Mouse (Mus musculus): ENCODE data around the gene Zfp488. TPM values are rescaled to one million over a fixed set of nuclear protein-coding genes. Genes with fewer than 3 reads are reported as not detected.
A peak's percentile ranks its signal among the peaks of the same experiment; 100 is the strongest.

Zfp488 gene
- polyA plus RNA-seq, 1 experiment from 2014 or later: 0.45 TPM

GRCm38 (mm10) chr14:33933778-33934317 is 44.7 kb downstream of the Zfp488 start:
- H3K9me3 ChIP-seq (ENCODE audit: control insufficient read depth, low read depth, low read length): no peaks in the 10 kb centered on the region
- no peak overlapping the region for H3K9ac ChIP-seq (replicated peaks; ENCODE audit: low read depth, low read length)
- no peak overlapping the region for H3K4me3 ChIP-seq (ENCODE audit: low read depth, low read length)
- H3K27ac ChIP-seq (ENCODE audit: low read length): no peak overlapping the region
- peak; percentile 42; the same call in 1 of the 2 replicates for ATAC-seq (ENCODE audit: insufficient number of reproducible peaks, insufficient read depth, low FRiP score, low read depth)
- no peaks in the 10 kb centered on the region for H3K4me1 ChIP-seq (ENCODE audit: control insufficient read depth, insufficient read depth, low read length)
- peaks cover 10% of the 10 kb centered on the region; the same call in 1 of the 2 replicates for H3K27me3 ChIP-seq (ENCODE audit: control insufficient read depth, insufficient read depth, low read length)
- WGBS: 33% methylated on average over 5 of the region's 5 CpGs
- no peaks in the 10 kb centered on the region for H3K36me3 ChIP-seq (ENCODE audit: control insufficient read depth, insufficient read depth, low read length)
- no peak overlapping the region for H3K4me2 ChIP-seq (replicated peaks; ENCODE audit: low read depth, low read length)

- Histone ChIP-seq H3K27ac (ENCODE audit: low read length) (no peak overlapping the region), H3K4me2 (replicated peaks; ENCODE audit: low read depth, low read length) (no peak overlapping the region), H3K4me3 (ENCODE audit: low read depth, low read length) (no peak overlapping the region), H3K9me3 (ENCODE audit: control insufficient read depth, low read depth, low read length) (no peaks in the 10 kb centered on the region), H3K27me3 (ENCODE audit: control insufficient read depth, insufficient read depth, low read length) (peaks cover 10% of the 10 kb centered on the region; the same call in 1 of the 2 replicates), H3K4me1 (ENCODE audit: control insufficient read depth, insufficient read depth, low read length) (no peaks in the 10 kb centered on the region), H3K9ac (replicated peaks; ENCODE audit: low read depth, low read length) (no peak overlapping the region), H3K36me3 (ENCODE audit: control insufficient read depth, insufficient read depth, low read length) (no peaks in the 10 kb centered on the region)
- WGBS: 62% methylated on average over 10 of the region's 10 CpGs
- ATAC-seq (ENCODE audit: insufficient number of reproducible peaks, insufficient read depth, low FRiP score, low read depth): no peak
These were observed 45.4 kb downstream of the Zfp488 start for GRCm38 (mm10) chr14:33932935-33933703.

GRCm38 (mm10) chr14:33931853-33932252 is 46.7 kb downstream of the Zfp488 start:
- H3K4me3 ChIP-seq (ENCODE audit: low read depth, low read length): no peak overlapping the region
- WGBS: 40% methylated on average over 17 of the region's 17 CpGs
- no peak overlapping the region for H3K4me2 ChIP-seq (replicated peaks; ENCODE audit: low read depth, low read length)
- peaks cover 10% of the 10 kb centered on the region; the same call in 1 of the 2 replicates for H3K27me3 ChIP-seq (ENCODE audit: control insufficient read depth, insufficient read depth, low read length)
- H3K9me3 ChIP-seq (ENCODE audit: control insufficient read depth, low read depth, low read length): no peaks in the 10 kb centered on the region
- H3K4me1 ChIP-seq (ENCODE audit: control insufficient read depth, insufficient read depth, low read length): no peaks in the 10 kb centered on the region
- ATAC-seq (ENCODE audit: insufficient number of reproducible peaks, insufficient read depth, low FRiP score, low read depth): no peak
- no peak overlapping the region for H3K27ac ChIP-seq (ENCODE audit: low read length)
- no peak overlapping the region for H3K9ac ChIP-seq (replicated peaks; ENCODE audit: low read depth, low read length)
- H3K36me3 ChIP-seq (ENCODE audit: control insufficient read depth, insufficient read depth, low read length): no peaks in the 10 kb centered on the region

- Histone ChIP-seq H3K4me3 (ENCODE audit: low read depth, low read length) (peak within 1 kb of the TSS; percentile 62), H3K36me3 (ENCODE audit: control insufficient read depth, insufficient read depth, low read length) (no peaks in the 10 kb centered on the region), H3K4me2 (replicated peaks; ENCODE audit: low read depth, low read length) (peak within 1 kb of the TSS; percentile 97), H3K27ac (ENCODE audit: low read length) (no peak within 1 kb of the TSS), H3K4me1 (ENCODE audit: control insufficient read depth, insufficient read depth, low read length) (no peaks in the 10 kb centered on the region; the same call in 1 of the 2 replicates), H3K27me3 (ENCODE audit: control insufficient read depth, insufficient read depth, low read length) (peaks cover 16% of the 10 kb centered on the region; the same call in 1 of the 2 replicates), H3K9ac (replicated peaks; ENCODE audit: low read depth, low read length) (peak within 1 kb of the TSS; percentile 40; the same call in 1 of the 2 replicates), H3K9me3 (ENCODE audit: control insufficient read depth, low read depth, low read length) (no peaks in the 10 kb centered on the region)
- WGBS: under 1% methylated on average over 77 of the region's 85 CpGs
- peak; percentile 67 for ATAC-seq (ENCODE audit: insufficient number of reproducible peaks, insufficient read depth, low FRiP score, low read depth)
These were observed 55.1 kb downstream of the Zfp488 start, which contains the start of gene Gdf10 for GRCm38 (mm10) chr14:33923168-33924070. Gene Gdf10, plus strand, starts transcription at chr14:33923587.

GRCm38 (mm10) chr14:33922771-33923167 is 55.8 kb downstream of the Zfp488 start:
- Histone ChIP-seq H3K9ac (replicated peaks; ENCODE audit: low read depth, low read length) (no peak overlapping the region), H3K27me3 (ENCODE audit: control insufficient read depth, insufficient read depth, low read length) (peaks cover 16% of the 10 kb centered on the region; the same call in 1 of the 2 replicates), H3K4me2 (replicated peaks; ENCODE audit: low read depth, low read length) (peak overlapping the region; percentile 97), H3K4me1 (ENCODE audit: control insufficient read depth, insufficient read depth, low read length) (no peaks in the 10 kb centered on the region; the same call in 1 of the 2 replicates), H3K27ac (ENCODE audit: low read length) (no peak overlapping the region), H3K4me3 (ENCODE audit: low read depth, low read length) (peak overlapping the region; percentile 62), H3K36me3 (ENCODE audit: control insufficient read depth, insufficient read depth, low read length) (no peaks in the 10 kb centered on the region), H3K9me3 (ENCODE audit: control insufficient read depth, low read depth, low read length) (no peaks in the 10 kb centered on the region)
- ATAC-seq (ENCODE audit: insufficient number of reproducible peaks, insufficient read depth, low FRiP score, low read depth): no peak
- WGBS: 14% methylated on average over 8 of the region's 8 CpGs

- no peak for ATAC-seq (ENCODE audit: insufficient number of reproducible peaks, insufficient read depth, low FRiP score, low read depth)
- peaks cover 16% of the 10 kb centered on the region; the same call in 1 of the 2 replicates for H3K27me3 ChIP-seq (ENCODE audit: control insufficient read depth, insufficient read depth, low read length)
These were observed 57.6 kb downstream of the Zfp488 start for GRCm38 (mm10) chr14:33920727-33921559.

More at GRCm38 (mm10) chr14:33920727-33921559, 57.6 kb downstream of the Zfp488 start:
- Histone ChIP-seq H3K9me3 (ENCODE audit: control insufficient read depth, low read depth, low read length) (no peaks in the 10 kb centered on the region), H3K9ac (replicated peaks; ENCODE audit: low read depth, low read length) (no peak overlapping the region), H3K27ac (ENCODE audit: low read length) (no peak overlapping the region), H3K36me3 (ENCODE audit: control insufficient read depth, insufficient read depth, low read length) (no peaks in the 10 kb centered on the region), H3K4me2 (replicated peaks; ENCODE audit: low read depth, low read length) (no peak overlapping the region), H3K4me1 (ENCODE audit: control insufficient read depth, insufficient read depth, low read length) (no peaks in the 10 kb centered on the region; the same call in 1 of the 2 replicates), H3K4me3 (ENCODE audit: low read depth, low read length) (no peak overlapping the region)
- WGBS: 59% methylated on average over 14 of the region's 14 CpGs

All from stomach, embryonic 14.5 days (tissue).